Mouse (Mus musculus): ENCODE results near the gene Cuedc2.

- TF ChIP-seq POLR2A (IDR thresholded peaks at IDR 0.05; ENCODE audit: insufficient read depth, low read length), result no peak
- TF ChIP-seq CTCF (IDR thresholded peaks at IDR 0.05; ENCODE audit: low read depth, low read length), result no peak
- TF ChIP-seq EP300 (IDR thresholded peaks at IDR 0.05; ENCODE audit: insufficient read depth, low read depth, low read length), result no peak
These were observed 677 bp downstream of the Cuedc2 start for GRCm38 (mm10) chr19:46337719-46338330.

All from ES-Bruce4 (cell line).